Mouse (Mus musculus): Measurements from ENCODE around the gene Tas2r118. TPM values are rescaled to one million over a fixed set of nuclear protein-coding genes. Genes with fewer than 3 reads are reported as not detected.

Gene Tas2r118
- polyA plus RNA-seq, 1 experiment from 2014 or later = not detected

Other genes starting within 250 kb of the Tas2r118 start
- gene Cadps2, start 130.6 kb downstream of the Tas2r118 start, polyA plus RNA-seq (2015; fragmentation: Nextera tagmentation; extraction: Ambion mirVana) = 4.9 and 6.1 TPM in 2 replicates
- 0.18 and 0.23 TPM in 2 replicates for gene Slc13a1, start 198.0 kb upstream of the Tas2r118 start, polyA plus RNA-seq (2015; fragmentation: Nextera tagmentation; extraction: Ambion mirVana)

Measured in forebrain, embryonic 15.5 days (tissue).